Mouse (Mus musculus): ENCODE results near the gene Shb. TPM values are rescaled to one million over a fixed set of nuclear protein-coding genes. Genes with fewer than 3 reads are reported as not detected.

Shb gene
- polyA plus RNA-seq, 1 experiment from 2014 or later: 7.3 TPM

- no peaks in the 10 kb centered on the region for H3K27me3 ChIP-seq (replicated peaks; ENCODE audit: control insufficient read depth, insufficient read depth, low read length)
- H3K36me3 ChIP-seq (ENCODE audit: control insufficient read depth, insufficient read depth, low read length): no peaks in the 10 kb centered on the region; the same call in 1 of the 2 replicates
- peaks cover 41% of the 10 kb centered on the region for H3K4me1 ChIP-seq (replicated peaks; ENCODE audit: control insufficient read depth, insufficient read depth, low read length)
- DNase-seq (ENCODE audit: low spot score) (no peak), ATAC-seq (replicated peaks; ENCODE audit: low FRiP score, low TSS enrichment, low read depth) (no peak)
- no peak overlapping the region for H3K4me3 ChIP-seq (ENCODE audit: low read depth, low read length)
- H3K9ac ChIP-seq (ENCODE audit: low read length): no peak overlapping the region
- 63% methylated on average over 6 of the region's 6 CpGs for WGBS
- H3K4me2 ChIP-seq (ENCODE audit: low read length): no peak overlapping the region
- no peaks in the 10 kb centered on the region for H3K9me3 ChIP-seq (ENCODE audit: control insufficient read depth, low read length)
- H3K27ac ChIP-seq (ENCODE audit: low read depth): peak overlapping the region; percentile 74
These were observed 63.8 kb downstream of the Shb start for GRCm38 (mm10) chr4:45468507-45468906.

GRCm38 (mm10) chr4:45467115-45467912, 65.0 kb downstream of the Shb start:
- Histone ChIP-seq H3K4me2 (ENCODE audit: low read length) (no peak overlapping the region), H3K27me3 (replicated peaks; ENCODE audit: control insufficient read depth, insufficient read depth, low read length) (no peaks in the 10 kb centered on the region), H3K36me3 (ENCODE audit: control insufficient read depth, insufficient read depth, low read length) (no peaks in the 10 kb centered on the region; the same call in 1 of the 2 replicates), H3K4me1 (replicated peaks; ENCODE audit: control insufficient read depth, insufficient read depth, low read length) (peaks cover 29% of the 10 kb centered on the region), H3K4me3 (ENCODE audit: low read depth, low read length) (no peak overlapping the region), H3K9me3 (ENCODE audit: control insufficient read depth, low read length) (no peaks in the 10 kb centered on the region), H3K27ac (ENCODE audit: low read depth) (no peak overlapping the region), H3K9ac (ENCODE audit: low read length) (no peak overlapping the region)
- 67% methylated on average over 12 of the region's 12 CpGs for WGBS
- DNase-seq (ENCODE audit: low spot score) (no peak), ATAC-seq (replicated peaks; ENCODE audit: low FRiP score, low TSS enrichment, low read depth) (no peak)

- Histone ChIP-seq H3K27ac (ENCODE audit: low read depth) (no peak overlapping the region), H3K9me3 (ENCODE audit: control insufficient read depth, low read length) (no peaks in the 10 kb centered on the region), H3K4me1 (replicated peaks; ENCODE audit: control insufficient read depth, insufficient read depth, low read length) (peaks cover 19% of the 10 kb centered on the region), H3K9ac (ENCODE audit: low read length) (no peak overlapping the region), H3K27me3 (replicated peaks; ENCODE audit: control insufficient read depth, insufficient read depth, low read length) (no peaks in the 10 kb centered on the region), H3K36me3 (ENCODE audit: control insufficient read depth, insufficient read depth, low read length) (no peaks in the 10 kb centered on the region; the same call in 1 of the 2 replicates), H3K4me3 (ENCODE audit: low read depth, low read length) (no peak overlapping the region), H3K4me2 (ENCODE audit: low read length) (no peak overlapping the region)
- 85% methylated on average over 9 of the region's 9 CpGs for WGBS
- ATAC-seq (replicated peaks; ENCODE audit: low FRiP score, low TSS enrichment, low read depth) (no peak), DNase-seq (ENCODE audit: low spot score) (no peak)
These were observed 67.3 kb downstream of the Shb start for GRCm38 (mm10) chr4:45464941-45465340.

- Histone ChIP-seq H3K36me3 (ENCODE audit: control insufficient read depth, insufficient read depth, low read length) (no peaks in the 10 kb centered on the region; the same call in 1 of the 2 replicates), H3K27me3 (replicated peaks; ENCODE audit: control insufficient read depth, insufficient read depth, low read length) (no peaks in the 10 kb centered on the region), H3K9me3 (ENCODE audit: control insufficient read depth, low read length) (no peaks in the 10 kb centered on the region), H3K9ac (ENCODE audit: low read length) (no peak overlapping the region), H3K4me2 (ENCODE audit: low read length) (no peak overlapping the region), H3K4me3 (ENCODE audit: low read depth, low read length) (no peak overlapping the region), H3K4me1 (replicated peaks; ENCODE audit: control insufficient read depth, insufficient read depth, low read length) (peaks cover 18% of the 10 kb centered on the region), H3K27ac (ENCODE audit: low read depth) (no peak overlapping the region)
- WGBS: 73% methylated on average over 12 of the region's 12 CpGs
- ATAC-seq (replicated peaks; ENCODE audit: low FRiP score, low TSS enrichment, low read depth) (no peak), DNase-seq (ENCODE audit: low spot score) (no peak)
These were observed 67.7 kb downstream of the Shb start for GRCm38 (mm10) chr4:45464528-45464927.

GRCm38 (mm10) chr4:45464123-45464522, 68.1 kb downstream of the Shb start:
- ATAC-seq (replicated peaks; ENCODE audit: low FRiP score, low TSS enrichment, low read depth): no peak
- DNase-seq (ENCODE audit: low spot score): no peak
- Histone ChIP-seq H3K9me3 (ENCODE audit: control insufficient read depth, low read length) (no peaks in the 10 kb centered on the region), H3K4me3 (ENCODE audit: low read depth, low read length) (no peak overlapping the region), H3K9ac (ENCODE audit: low read length) (no peak overlapping the region), H3K27me3 (replicated peaks; ENCODE audit: control insufficient read depth, insufficient read depth, low read length) (no peaks in the 10 kb centered on the region), H3K27ac (ENCODE audit: low read depth) (no peak overlapping the region), H3K4me2 (ENCODE audit: low read length) (no peak overlapping the region), H3K36me3 (ENCODE audit: control insufficient read depth, insufficient read depth, low read length) (no peaks in the 10 kb centered on the region; the same call in 1 of the 2 replicates), H3K4me1 (replicated peaks; ENCODE audit: control insufficient read depth, insufficient read depth, low read length) (peaks cover 18% of the 10 kb centered on the region)
- whole genome bisulfite sequencing: 95% methylated on average over 3 of the region's 3 CpGs

GRCm38 (mm10) chr4:45462628-45463027, 69.6 kb downstream of the Shb start:
- Histone ChIP-seq H3K4me1 (replicated peaks; ENCODE audit: control insufficient read depth, insufficient read depth, low read length) (peaks cover 9% of the 10 kb centered on the region; the same call in 1 of the 2 replicates), H3K9me3 (ENCODE audit: control insufficient read depth, low read length) (no peaks in the 10 kb centered on the region), H3K4me2 (ENCODE audit: low read length) (no peak overlapping the region), H3K36me3 (ENCODE audit: control insufficient read depth, insufficient read depth, low read length) (peaks cover 4% of the 10 kb centered on the region; the same call in 1 of the 2 replicates), H3K27me3 (replicated peaks; ENCODE audit: control insufficient read depth, insufficient read depth, low read length) (no peaks in the 10 kb centered on the region), H3K4me3 (ENCODE audit: low read depth, low read length) (no peak overlapping the region), H3K9ac (ENCODE audit: low read length) (no peak overlapping the region), H3K27ac (ENCODE audit: low read depth) (no peak overlapping the region)
- WGBS: 87% methylated on average over 5 of the region's 5 CpGs
- DNase-seq (ENCODE audit: low spot score): no peak
- no peak for ATAC-seq (replicated peaks; ENCODE audit: low FRiP score, low TSS enrichment, low read depth)

- Histone ChIP-seq H3K36me3 (ENCODE audit: control insufficient read depth, insufficient read depth, low read length) (peaks cover 10% of the 10 kb centered on the region; the same call in 1 of the 2 replicates), H3K27ac (ENCODE audit: low read depth) (no peak overlapping the region), H3K4me3 (ENCODE audit: low read depth, low read length) (no peak overlapping the region), H3K4me1 (replicated peaks; ENCODE audit: control insufficient read depth, insufficient read depth, low read length) (peaks cover 9% of the 10 kb centered on the region; the same call in 1 of the 2 replicates), H3K9me3 (ENCODE audit: control insufficient read depth, low read length) (no peaks in the 10 kb centered on the region), H3K4me2 (ENCODE audit: low read length) (no peak overlapping the region), H3K9ac (ENCODE audit: low read length) (no peak overlapping the region), H3K27me3 (replicated peaks; ENCODE audit: control insufficient read depth, insufficient read depth, low read length) (no peaks in the 10 kb centered on the region)
- ATAC-seq (replicated peaks; ENCODE audit: low FRiP score, low TSS enrichment, low read depth) (no peak), DNase-seq (ENCODE audit: low spot score) (no peak)
- 42% methylated on average over 7 of the region's 7 CpGs for WGBS
These were observed 70.6 kb downstream of the Shb start for GRCm38 (mm10) chr4:45461661-45462060.

GRCm38 (mm10) chr4:45459375-45459774, 72.9 kb downstream of the Shb start:
- no peak overlapping the region for H3K4me2 ChIP-seq (ENCODE audit: low read length)
- peaks cover 15% of the 10 kb centered on the region; the same call in 1 of the 2 replicates for H3K36me3 ChIP-seq (ENCODE audit: control insufficient read depth, insufficient read depth, low read length)
- H3K4me1 ChIP-seq (replicated peaks; ENCODE audit: control insufficient read depth, insufficient read depth, low read length): peaks cover 13% of the 10 kb centered on the region
- H3K9ac ChIP-seq (ENCODE audit: low read length): no peak overlapping the region
- no peaks in the 10 kb centered on the region for H3K9me3 ChIP-seq (ENCODE audit: control insufficient read depth, low read length)
- ATAC-seq (replicated peaks; ENCODE audit: low FRiP score, low TSS enrichment, low read depth): 0 out of 2 replicates have a peak, but pooled peaks have one; percentile 37
- H3K4me3 ChIP-seq (ENCODE audit: low read depth, low read length): no peak overlapping the region
- H3K27ac ChIP-seq (ENCODE audit: low read depth): no peak overlapping the region
- DNase-seq (ENCODE audit: low spot score): no peak
- no peaks in the 10 kb centered on the region for H3K27me3 ChIP-seq (replicated peaks; ENCODE audit: control insufficient read depth, insufficient read depth, low read length)
- 36% methylated on average over 9 of the region's 9 CpGs for WGBS

GRCm38 (mm10) chr4:45457543-45457942, 74.7 kb downstream of the Shb start:
- Histone ChIP-seq H3K36me3 (ENCODE audit: control insufficient read depth, insufficient read depth, low read length) (peaks cover 15% of the 10 kb centered on the region; the same call in 1 of the 2 replicates), H3K4me1 (replicated peaks; ENCODE audit: control insufficient read depth, insufficient read depth, low read length) (peaks cover 30% of the 10 kb centered on the region), H3K27ac (ENCODE audit: low read depth) (no peak overlapping the region), H3K9ac (ENCODE audit: low read length) (no peak overlapping the region), H3K4me2 (ENCODE audit: low read length) (no peak overlapping the region), H3K9me3 (ENCODE audit: control insufficient read depth, low read length) (no peaks in the 10 kb centered on the region), H3K27me3 (replicated peaks; ENCODE audit: control insufficient read depth, insufficient read depth, low read length) (no peaks in the 10 kb centered on the region), H3K4me3 (ENCODE audit: low read depth, low read length) (no peak overlapping the region)
- 97% methylated on average over 2 of the region's 2 CpGs for WGBS
- ATAC-seq (replicated peaks; ENCODE audit: low FRiP score, low TSS enrichment, low read depth) (no peak), DNase-seq (ENCODE audit: low spot score) (no peak)
